Mouse (Mus musculus) midbrain, embryonic 11.5 days (tissue): ENCODE data around the gene Aldh9a1. TPM values are rescaled to one million over a fixed set of nuclear protein-coding genes. Genes with fewer than 3 reads are reported as not detected.
A peak's percentile ranks its signal among the peaks of the same experiment; 100 is the strongest.

Experiments used
- ATAC-seq: fragments of 200-750 bp; cut with Nextera tagmentation; 2 replicates; pipeline ENCODE4 v1.8.0; 2017; ENCODE audit warnings: moderate TSS enrichment, moderate library complexity; ENCODE audit not compliant: low FRiP score
- DNase-seq: peaks from one replicate; pipeline ENCODE4 v3.0.0; 2015; ENCODE audit warnings: low spot score; ENCODE audit errors: missing footprints
- H3K27ac ChIP-seq: fragments of 300-500 bp; sonication (generic); 2 replicates; pipeline ENCODE4 v1.5.1; 2014; ENCODE audit warnings: low read depth, low read length
- H3K27me3 ChIP-seq: fragments of 300-500 bp; sonication (generic); 2 replicates; pipeline ENCODE4 v1.6.1; 2014; ENCODE audit warnings: mild to moderate bottlenecking, low read length, moderate library complexity, mixed read lengths; ENCODE audit not compliant: control insufficient read depth, insufficient read depth
- H3K36me3 ChIP-seq: fragments of 300-500 bp; sonication (generic); 2 replicates; pipeline ENCODE4 v1.6.1; 2014; ENCODE audit warnings: mild to moderate bottlenecking, low read length, moderate library complexity, mixed read lengths; ENCODE audit not compliant: control insufficient read depth, insufficient read depth
- H3K4me1 ChIP-seq: fragments of 300-500 bp; sonication (generic); 2 replicates; pipeline ENCODE4 v1.6.1; 2014; ENCODE audit warnings: low read length; ENCODE audit not compliant: control insufficient read depth, insufficient read depth
- H3K4me2 ChIP-seq: fragments of 300-500 bp; sonication (generic); 2 replicates; pipeline ENCODE4 v1.6.1; 2014; ENCODE audit warnings: mild to moderate bottlenecking, moderate library complexity
- H3K4me3 ChIP-seq: fragments of 300-500 bp; sonication (generic); 2 replicates; pipeline ENCODE4 v1.5.1; 2014; ENCODE audit warnings: low read depth, low read length
- H3K9ac ChIP-seq: fragments of 300-500 bp; sonication (generic); 2 replicates; pipeline ENCODE4 v1.6.1; 2014; ENCODE audit warnings: low read length
- H3K9me3 ChIP-seq: fragments of 300-500 bp; sonication (generic); 2 replicates; pipeline ENCODE4 v1.6.1; 2016; ENCODE audit warnings: low read length; ENCODE audit not compliant: control insufficient read depth
- WGBS: fragments of 180-500 bp; shearing (Covaris S2); extraction: QIAGEN DNeasy Blood & Tissue Kit; methylation state at CpG from one replicate; pipeline ENCODE4 v1.1.7; 2014; 5-methylcytosine and 5-hydroxymethylcytosine counted together
- polyA plus RNA-seq: library from polyadenylated mRNA; unstranded; fragments of >200 nt; fragmentation: Nextera tagmentation; extraction: Ambion mirVana; gene quantifications from 2 replicates; pipeline ENCODE4 v1.2.1, GENCODE M21; 2014

Aldh9a1 gene
- polyA plus RNA-seq, 1 experiment from 2014 or later = 36.5 TPM

DNA sequence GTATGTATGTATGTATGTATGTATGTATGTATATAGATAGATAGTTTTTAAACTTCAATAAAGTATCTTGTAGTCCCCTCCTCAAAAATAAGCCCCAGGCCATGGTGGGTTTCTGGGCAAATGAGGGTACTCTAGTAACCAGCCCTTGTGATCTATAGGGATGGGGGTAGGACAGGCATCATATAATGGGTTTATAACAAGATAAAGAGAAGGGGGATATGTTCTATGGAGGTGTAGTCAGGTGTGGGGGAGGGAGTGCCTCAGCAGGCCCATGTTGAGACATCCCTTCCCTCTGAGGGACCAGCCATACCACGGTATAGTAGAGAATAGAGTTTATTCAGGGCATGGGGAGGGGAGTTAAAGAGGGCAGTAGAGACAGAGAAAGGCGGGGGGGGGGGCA lies 36.7 kb downstream of the Aldh9a1 start:
- Histone ChIP-seq H3K4me2 (no peak overlapping the region), H3K27me3 (no peaks in the 10 kb centered on the region), H3K4me1 (no peaks in the 10 kb centered on the region; the same call in 1 of the 2 replicates), H3K36me3 (no peaks in the 10 kb centered on the region), H3K4me3 (no peak overlapping the region), H3K27ac (no peak overlapping the region), H3K9me3 (no peaks in the 10 kb centered on the region), H3K9ac (no peak overlapping the region)
- DNase-seq = peak; percentile 53
- no peak for ATAC-seq
- 68% methylated on average over 2 of the region's 2 CpGs for WGBS

DNA sequence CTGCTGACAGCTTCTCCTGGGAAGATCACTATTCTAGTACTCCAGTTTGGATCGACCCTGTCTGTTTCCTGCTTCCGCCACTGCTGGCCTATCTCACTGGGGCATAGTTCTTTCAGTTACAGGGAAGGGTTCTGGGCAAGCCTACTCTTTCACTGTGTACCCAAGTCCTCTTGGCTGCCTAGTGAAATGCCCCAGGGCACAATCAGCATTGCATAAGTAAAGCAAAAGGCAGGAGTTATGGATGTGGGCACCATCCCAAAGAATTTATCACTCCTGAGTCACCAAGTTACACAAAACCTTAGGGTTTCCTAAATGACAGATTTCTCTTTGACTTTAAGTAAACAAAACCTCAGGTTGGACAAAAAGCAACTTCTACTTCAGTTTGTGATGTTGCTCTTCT lies 37.5 kb downstream of the Aldh9a1 start:
- Histone ChIP-seq H3K27me3 (no peaks in the 10 kb centered on the region), H3K4me2 (no peak overlapping the region), H3K9me3 (no peaks in the 10 kb centered on the region), H3K4me1 (no peaks in the 10 kb centered on the region; the same call in 1 of the 2 replicates), H3K9ac (no peak overlapping the region), H3K27ac (no peak overlapping the region), H3K36me3 (no peaks in the 10 kb centered on the region), H3K4me3 (no peak overlapping the region)
- no peak for ATAC-seq
- DNase-seq = peak; percentile 31
- WGBS = 81% methylated on average over 2 of the region's 2 CpGs

GRCm38 (mm10) chr1:167387796-167388195 lies 38.0 kb downstream of the Aldh9a1 start:
- 76% methylated on average over 3 of the region's 3 CpGs for WGBS
- peaks cover 1% of the 10 kb centered on the region; the same call in 1 of the 2 replicates for H3K4me1 ChIP-seq
- H3K9me3 ChIP-seq = no peaks in the 10 kb centered on the region
- DNase-seq (peak; percentile 37), ATAC-seq (no peak)
- no peak overlapping the region for H3K27ac ChIP-seq
- H3K36me3 ChIP-seq = no peaks in the 10 kb centered on the region
- H3K4me3 ChIP-seq = no peak overlapping the region
- H3K4me2 ChIP-seq = no peak overlapping the region
- H3K27me3 ChIP-seq = peaks cover 4% of the 10 kb centered on the region
- no peak overlapping the region for H3K9ac ChIP-seq

DNA sequence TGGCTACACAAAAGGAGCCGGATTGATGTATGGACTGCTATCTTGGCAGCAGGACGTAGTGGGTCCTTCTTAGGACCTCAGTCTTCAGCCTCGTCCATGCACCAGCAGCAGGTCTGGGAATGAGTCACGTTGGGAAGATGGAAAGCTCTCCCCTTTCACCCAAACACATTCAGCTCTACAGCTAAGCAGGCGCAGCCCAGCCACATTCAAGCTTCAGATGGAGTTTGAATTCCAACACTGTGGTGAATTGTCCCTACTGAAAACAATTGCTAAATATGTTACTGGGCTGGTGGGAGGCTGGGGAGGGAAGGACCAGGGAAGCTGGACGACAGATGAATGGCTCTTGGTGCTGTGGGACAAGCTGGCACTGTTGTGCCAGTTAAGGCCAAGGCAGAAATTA lies 38.8 kb downstream of the Aldh9a1 start:
- Histone ChIP-seq H3K27ac (no peak overlapping the region), H3K4me3 (no peak overlapping the region), H3K36me3 (no peaks in the 10 kb centered on the region), H3K9me3 (no peaks in the 10 kb centered on the region), H3K4me2 (no peak overlapping the region), H3K9ac (no peak overlapping the region), H3K27me3 (peaks cover 8% of the 10 kb centered on the region), H3K4me1 (peaks cover 7% of the 10 kb centered on the region; the same call in 1 of the 2 replicates)
- DNase-seq (peak; percentile 14), ATAC-seq (no peak)
- WGBS = 79% methylated on average over 6 of the region's 6 CpGs

- no peaks in the 10 kb centered on the region for H3K36me3 ChIP-seq
- H3K4me2 ChIP-seq = no peak overlapping the region
- DNase-seq (no peak), ATAC-seq (no peak)
- H3K4me1 ChIP-seq = peaks cover 7% of the 10 kb centered on the region; the same call in 1 of the 2 replicates
- H3K27ac ChIP-seq = no peak overlapping the region
- no peak overlapping the region for H3K9ac ChIP-seq
- peaks cover 8% of the 10 kb centered on the region for H3K27me3 ChIP-seq
- no peaks in the 10 kb centered on the region for H3K9me3 ChIP-seq
- 90% methylated on average over 7 of the region's 7 CpGs for WGBS
- H3K4me3 ChIP-seq = no peak overlapping the region
These were observed 39.8 kb downstream of the Aldh9a1 start for GRCm38 (mm10) chr1:167389584-167389983.

GRCm38 (mm10) chr1:167390381-167390780 lies 40.6 kb downstream of the Aldh9a1 start:
- H3K27me3 ChIP-seq = peaks cover 8% of the 10 kb centered on the region
- DNase-seq = no peak
- no peak overlapping the region for H3K27ac ChIP-seq
- no peaks in the 10 kb centered on the region for H3K9me3 ChIP-seq
- 81% methylated on average over 4 of the region's 4 CpGs for WGBS
- H3K4me1 ChIP-seq = peaks cover 7% of the 10 kb centered on the region; the same call in 1 of the 2 replicates
- H3K9ac ChIP-seq = no peak overlapping the region
- ATAC-seq = no peak
- H3K4me2 ChIP-seq = no peak overlapping the region
- no peaks in the 10 kb centered on the region for H3K36me3 ChIP-seq
- no peak overlapping the region for H3K4me3 ChIP-seq

DNA sequence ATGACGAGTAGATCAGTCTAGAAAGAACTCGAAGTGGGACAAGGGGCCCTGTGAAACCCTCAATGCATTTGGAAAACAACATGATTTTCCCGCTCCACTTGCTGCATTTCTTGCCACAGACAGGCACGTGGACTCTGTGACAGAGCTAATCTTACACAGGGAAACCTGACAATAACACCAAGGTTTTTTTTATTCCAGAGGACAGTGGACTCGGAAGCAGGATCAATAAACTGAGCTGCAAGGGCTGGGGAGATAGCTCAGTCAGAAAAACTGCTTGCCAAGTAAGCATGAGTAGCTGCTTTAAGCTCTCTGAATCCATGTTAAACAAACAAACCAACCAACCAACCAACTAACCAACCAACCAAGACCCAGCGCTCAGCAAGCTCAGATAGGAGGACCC lies 41.5 kb downstream of the Aldh9a1 start:
- Histone ChIP-seq H3K36me3 (no peaks in the 10 kb centered on the region), H3K9ac (no peak overlapping the region)
- DNase-seq = peak; percentile 45

DNA sequence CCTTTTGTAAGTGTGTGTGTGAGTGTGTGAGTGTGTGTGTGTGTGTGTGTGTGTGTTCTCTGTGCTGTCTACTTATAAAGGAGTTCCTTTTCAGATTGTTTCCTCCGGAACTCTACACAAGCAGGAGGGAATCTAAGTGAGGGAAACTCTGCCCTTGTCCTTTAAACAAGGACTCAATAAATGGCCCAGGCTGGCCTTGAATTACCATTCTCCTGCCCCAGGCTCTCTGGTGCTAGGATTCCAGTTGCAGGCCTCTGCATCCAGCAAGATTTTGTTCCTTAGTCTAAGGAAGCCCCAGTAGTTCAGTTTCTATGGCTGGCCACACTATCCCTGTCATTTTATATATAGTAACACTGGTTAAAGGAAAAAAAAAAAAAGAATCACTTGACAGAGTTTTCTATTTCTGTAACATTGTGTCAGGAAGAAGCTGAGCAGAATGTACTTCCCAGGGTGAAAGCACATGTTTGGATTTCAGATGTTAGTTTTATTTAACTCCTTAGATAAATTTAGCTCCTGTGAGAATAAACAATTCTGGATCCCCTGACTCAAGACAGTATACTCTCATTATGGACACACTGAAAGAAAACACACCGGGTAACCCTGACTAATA lies 42.3 kb downstream of the Aldh9a1 start:
- Histone ChIP-seq H3K9ac (no peak overlapping the region), H3K4me1 (0 out of 2 replicates have a peak, but pooled peaks cover 7% of the 10 kb centered on the region)
- peak; percentile 67 for DNase-seq

More for the DNA sequence above, 41.5 kb downstream of the Aldh9a1 start:
- Histone ChIP-seq H3K4me1 (0 out of 2 replicates have a peak, but pooled peaks cover 7% of the 10 kb centered on the region), H3K27me3 (peaks cover 8% of the 10 kb centered on the region), H3K4me2 (no peak overlapping the region), H3K4me3 (no peak overlapping the region), H3K9me3 (no peaks in the 10 kb centered on the region), H3K27ac (no peak overlapping the region)
- WGBS = 81% methylated on average over 6 of the region's 6 CpGs
- no peak for ATAC-seq

DNA sequence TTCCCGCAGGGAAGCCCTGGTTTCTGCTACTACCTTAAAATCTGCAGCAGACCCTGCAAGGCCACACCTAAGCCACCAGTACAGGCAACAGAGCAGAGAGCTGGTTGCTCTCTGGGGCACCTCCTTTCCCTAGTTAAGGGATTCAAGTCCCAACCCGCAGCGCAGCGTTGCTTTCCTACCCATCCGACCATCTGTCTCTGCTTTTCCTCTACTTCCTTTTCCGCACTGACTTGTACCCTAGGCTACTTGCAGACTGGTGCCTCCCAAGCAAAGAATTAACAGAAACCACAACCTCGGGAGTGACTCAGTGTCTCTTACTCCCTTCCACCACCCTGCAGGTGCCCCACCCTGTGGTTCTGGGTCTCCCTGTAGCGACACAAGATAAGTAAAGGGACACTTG lies 42.9 kb downstream of the Aldh9a1 start:
- Histone ChIP-seq H3K9ac (peak overlapping the region; percentile 87; the same call in 1 of the 2 replicates), H3K4me3 (peak overlapping the region; percentile 63; the same call in 1 of the 2 replicates), H3K9me3 (no peaks in the 10 kb centered on the region), H3K27me3 (peaks cover 8% of the 10 kb centered on the region), H3K4me2 (peak overlapping the region; percentile 71; the same call in 1 of the 2 replicates), H3K36me3 (no peaks in the 10 kb centered on the region), H3K4me1 (0 out of 2 replicates have a peak, but pooled peaks cover 7% of the 10 kb centered on the region), H3K27ac (no peak overlapping the region)
- WGBS = 18% methylated on average over 8 of the region's 8 CpGs
- DNase-seq = no peak
- ATAC-seq = no peak

More for the DNA sequence above, 42.3 kb downstream of the Aldh9a1 start:
- peak overlapping the region; percentile 71; the same call in 1 of the 2 replicates for H3K4me2 ChIP-seq
- no peak for ATAC-seq
- no peaks in the 10 kb centered on the region for H3K36me3 ChIP-seq
- H3K27ac ChIP-seq = no peak overlapping the region
- H3K27me3 ChIP-seq = peaks cover 8% of the 10 kb centered on the region
- 0 out of 2 replicates have a peak overlapping the region, but pooled peaks have one; percentile 63 for H3K4me3 ChIP-seq
- no peaks in the 10 kb centered on the region for H3K9me3 ChIP-seq
- WGBS = 48% methylated on average over 2 of the region's 2 CpGs
